Mouse (Mus musculus) lung, embryonic 16.5 days (tissue): ENCODE measurements around the gene Large1. TPM values are rescaled to one million over a fixed set of nuclear protein-coding genes. Genes with fewer than 3 reads are reported as not detected.

Source experiments
- ATAC-seq: fragments of 200-750 bp; cut with Nextera tagmentation; 2 replicates; pipeline ENCODE4 v1.8.0; 2017; ENCODE audit warnings: low read depth, mild to moderate bottlenecking, moderate library complexity
- H3K27ac ChIP-seq: fragments of 300-500 bp; sonication (generic); 2 replicates; pipeline ENCODE4 v1.5.1; 2014; ENCODE audit warnings: mild to moderate bottlenecking, control low read depth, low read length
- H3K27me3 ChIP-seq: fragments of 300-500 bp; sonication (generic); 2 replicates; pipeline ENCODE4 v1.6.1; 2014; ENCODE audit warnings: low read depth, low read length, mixed read lengths; ENCODE audit not compliant: control insufficient read depth, insufficient read depth
- H3K36me3 ChIP-seq: fragments of 300-500 bp; sonication (generic); 2 replicates; pipeline ENCODE4 v1.6.1; 2014; ENCODE audit warnings: low read length; ENCODE audit not compliant: control insufficient read depth, insufficient read depth
- H3K4me1 ChIP-seq: fragments of 300-500 bp; sonication (generic); replicated peaks from 2 replicates; pipeline ENCODE4 v1.6.1; 2014; ENCODE audit warnings: low read length, mixed read lengths; ENCODE audit not compliant: control insufficient read depth, insufficient read depth
- H3K4me2 ChIP-seq: fragments of 300-500 bp; sonication (generic); 2 replicates; pipeline ENCODE4 v1.6.1; 2014; ENCODE audit warnings: low read depth, low read length, control low read depth
- H3K4me3 ChIP-seq: fragments of 300-500 bp; sonication (generic); 2 replicates; pipeline ENCODE4 v1.5.1; 2014; ENCODE audit warnings: mild to moderate bottlenecking, low read length, control low read depth
- H3K9ac ChIP-seq: fragments of 300-500 bp; sonication (generic); 2 replicates; pipeline ENCODE4 v1.6.1; 2014; ENCODE audit warnings: low read length, control low read depth
- H3K9me3 ChIP-seq: fragments of 300-500 bp; sonication (generic); 2 replicates; pipeline ENCODE4 v1.6.1; 2016; ENCODE audit warnings: low read length; ENCODE audit not compliant: control insufficient read depth
- WGBS: fragments of 180-500 bp; shearing (Covaris S2); extraction: QIAGEN DNeasy Blood & Tissue Kit; methylation state at CpG from one replicate; pipeline ENCODE4 v1.1.7; 2014; 5-methylcytosine and 5-hydroxymethylcytosine counted together
- polyA plus RNA-seq: library from polyadenylated mRNA; unstranded; fragments of >200 nt; fragmentation: Nextera tagmentation; extraction: Ambion mirVana; gene quantifications from 2 replicates; pipeline ENCODE4 v1.2.1, GENCODE M21; 2015

Gene Large1
- polyA plus RNA-seq, 1 experiment from 2014 or later, result 5.1 TPM

GRCm38 (mm10) chr8:73161564-73161963 lies 191.8 kb downstream of the Large1 start:
- no peak for ATAC-seq
- Histone ChIP-seq H3K4me3 (no peak overlapping the region), H3K4me2 (no peak overlapping the region), H3K9ac (no peak overlapping the region), H3K27me3 (no peaks in the 10 kb centered on the region), H3K27ac (no peak overlapping the region), H3K36me3 (no peaks in the 10 kb centered on the region), H3K9me3 (0 out of 2 replicates have a peak, but pooled peaks cover 2% of the 10 kb centered on the region), H3K4me1 (no peaks in the 10 kb centered on the region)
- 19% methylated on average over 1 of the region's 1 CpGs for WGBS

- 0 out of 2 replicates have a peak, but pooled peaks cover 2% of the 10 kb centered on the region for H3K9me3 ChIP-seq
- no peak for ATAC-seq
- H3K27me3 ChIP-seq, result no peaks in the 10 kb centered on the region
- H3K9ac ChIP-seq, result no peak overlapping the region
- H3K36me3 ChIP-seq, result no peaks in the 10 kb centered on the region
- WGBS, result 48% methylated on average over 2 of the region's 2 CpGs
- no peaks in the 10 kb centered on the region for H3K4me1 ChIP-seq
- H3K27ac ChIP-seq, result no peak overlapping the region
- H3K4me3 ChIP-seq, result no peak overlapping the region
- no peak overlapping the region for H3K4me2 ChIP-seq
Measured at GRCm38 (mm10) chr8:73160945-73161344, 192.4 kb downstream of the Large1 start.

GRCm38 (mm10) chr8:73147236-73147635 lies 206.1 kb downstream of the Large1 start:
- H3K4me1 ChIP-seq, result no peaks in the 10 kb centered on the region
- no peak overlapping the region for H3K4me2 ChIP-seq
- H3K9ac ChIP-seq, result no peak overlapping the region
- no peak overlapping the region for H3K27ac ChIP-seq
- H3K9me3 ChIP-seq, result no peaks in the 10 kb centered on the region
- ATAC-seq, result no peak
- H3K27me3 ChIP-seq, result no peaks in the 10 kb centered on the region
- WGBS, result 89% methylated on average over 3 of the region's 3 CpGs
- H3K36me3 ChIP-seq, result no peaks in the 10 kb centered on the region
- H3K4me3 ChIP-seq, result no peak overlapping the region

- 24% methylated on average over 1 of the region's 1 CpGs for WGBS
- Histone ChIP-seq H3K27me3 (no peaks in the 10 kb centered on the region), H3K9ac (no peak overlapping the region), H3K27ac (no peak overlapping the region), H3K4me2 (no peak overlapping the region), H3K4me1 (no peaks in the 10 kb centered on the region), H3K4me3 (no peak overlapping the region), H3K36me3 (no peaks in the 10 kb centered on the region), H3K9me3 (no peaks in the 10 kb centered on the region)
- no peak for ATAC-seq
Measured at GRCm38 (mm10) chr8:73142660-73143395, 210.5 kb downstream of the Large1 start.

- no peak for ATAC-seq
- Histone ChIP-seq H3K9ac (no peak overlapping the region), H3K27me3 (no peaks in the 10 kb centered on the region), H3K4me2 (no peak overlapping the region), H3K27ac (no peak overlapping the region), H3K4me1 (no peaks in the 10 kb centered on the region), H3K9me3 (no peaks in the 10 kb centered on the region), H3K4me3 (no peak overlapping the region), H3K36me3 (no peaks in the 10 kb centered on the region)
- 62% methylated on average over 6 of the region's 6 CpGs for WGBS
Measured at GRCm38 (mm10) chr8:73135397-73135796, 217.9 kb downstream of the Large1 start.

- Histone ChIP-seq H3K27me3 (no peaks in the 10 kb centered on the region), H3K4me3 (no peak overlapping the region), H3K9me3 (no peaks in the 10 kb centered on the region), H3K4me2 (no peak overlapping the region), H3K27ac (no peak overlapping the region), H3K9ac (no peak overlapping the region), H3K4me1 (no peaks in the 10 kb centered on the region), H3K36me3 (no peaks in the 10 kb centered on the region)
- ATAC-seq, result no peak
- WGBS, result 93% methylated on average over 2 of the region's 2 CpGs
Measured at GRCm38 (mm10) chr8:73132080-73132479, 221.3 kb downstream of the Large1 start.

GRCm38 (mm10) chr8:73123864-73124499 lies 229.4 kb downstream of the Large1 start:
- Histone ChIP-seq H3K4me1 (no peaks in the 10 kb centered on the region), H3K9ac (no peak overlapping the region), H3K4me2 (no peak overlapping the region), H3K27ac (no peak overlapping the region), H3K36me3 (no peaks in the 10 kb centered on the region), H3K27me3 (no peaks in the 10 kb centered on the region), H3K9me3 (no peaks in the 10 kb centered on the region), H3K4me3 (no peak overlapping the region)
- ATAC-seq, result no peak
- 26% methylated on average over 5 of the region's 5 CpGs for WGBS

- Histone ChIP-seq H3K9me3 (no peaks in the 10 kb centered on the region), H3K4me1 (no peaks in the 10 kb centered on the region), H3K9ac (no peak overlapping the region), H3K36me3 (no peaks in the 10 kb centered on the region), H3K4me2 (no peak overlapping the region), H3K4me3 (no peak overlapping the region), H3K27ac (no peak overlapping the region), H3K27me3 (no peaks in the 10 kb centered on the region)
- no peak for ATAC-seq
- WGBS, result 94% methylated on average over 1 of the region's 1 CpGs
Measured at GRCm38 (mm10) chr8:73112332-73112895, 240.9 kb downstream of the Large1 start.

- 50% methylated on average over 1 of the region's 1 CpGs for WGBS
- H3K27ac ChIP-seq, result no peak overlapping the region
- no peak overlapping the region for H3K4me2 ChIP-seq
- no peaks in the 10 kb centered on the region for H3K36me3 ChIP-seq
- no peak overlapping the region for H3K4me3 ChIP-seq
- ATAC-seq, result no peak
- H3K4me1 ChIP-seq, result no peaks in the 10 kb centered on the region
- no peaks in the 10 kb centered on the region for H3K27me3 ChIP-seq
- no peak overlapping the region for H3K9ac ChIP-seq
- no peaks in the 10 kb centered on the region for H3K9me3 ChIP-seq
Measured at GRCm38 (mm10) chr8:73104089-73104488, 249.3 kb downstream of the Large1 start.
